Mouse (Mus musculus): ENCODE measurements around the gene Dtymk.
"Not testable (repeated sequence)": the region's sequence is repeated elsewhere in the genome, so short reads cannot be mapped to it uniquely, and the experiment has no call there.

- peak in 2 of 3 experiments; percentile 20 to 30; a peak in 2 of 6 replicates for TF ChIP-seq CTCF (IDR thresholded peaks at IDR 0.05 in 2 of 3, conservative IDR thresholded peaks at IDR 0.05 in 1 of 3; ENCODE audit: control insufficient read depth in 1 of 3, insufficient read depth in 1 of 3, low read depth in 2 of 3, low read length in 3 of 3, poor library complexity in 1 of 3, severe bottlenecking in 1 of 3)
- TF ChIP-seq KAT2A (conservative IDR thresholded peaks at IDR 0.05; ENCODE audit: low read depth, low read length); CHD1 (IDR thresholded peaks at IDR 0.05; ENCODE audit: low read depth, low read length); HCFC1 (IDR thresholded peaks at IDR 0.05; ENCODE audit: low read depth, low read length); EP300 (IDR thresholded peaks at IDR 0.05; ENCODE audit: low read depth in 1 of 2, low read length in 2 of 2); ETS1 (IDR thresholded peaks at IDR 0.05; ENCODE audit: low read depth, low read length); ZMIZ1 (IDR thresholded peaks at IDR 0.05; ENCODE audit: low read depth, low read length): not testable (repeated sequence)
These were observed 31.1 kb upstream of the Dtymk start for GRCm38 (mm10) chr1:93832754-93833360.

Data from MEL (cell line).